Mouse (Mus musculus) right cerebral cortex, postnatal 14 days (tissue): ENCODE data around the gene Acot4.
A peak's percentile ranks its signal among the peaks of the same experiment; 100 is the strongest.
"Not testable (repeated sequence)": the region's sequence is repeated elsewhere in the genome, so short reads cannot be mapped to it uniquely, and the experiment has no call there.

Experiments
- DNase-seq: peaks from one replicate; pipeline ENCODE4 v3.0.0; 2022

Gene Acot4

DNA sequence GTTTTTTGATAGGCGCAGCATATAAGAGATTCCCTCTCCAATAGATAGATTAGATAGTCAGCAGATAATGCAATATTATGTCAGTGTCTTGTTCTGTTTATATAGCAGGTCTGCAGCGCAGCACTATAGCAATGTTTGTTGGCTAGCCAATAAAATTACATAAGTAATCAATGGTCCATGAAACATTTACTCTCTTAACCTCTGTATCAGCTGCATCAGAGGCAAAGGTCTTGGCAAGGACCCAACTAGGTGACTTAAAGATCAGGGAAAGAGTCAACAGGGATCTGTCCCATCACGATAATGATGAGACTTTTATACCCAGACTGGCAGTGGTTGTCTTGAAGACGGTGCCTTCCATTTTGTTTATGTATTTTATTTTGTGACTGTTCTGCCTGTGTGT is 5.3 kb upstream of the Acot4 start:
- DNase-seq = no peak

- not testable (repeated sequence) for DNase-seq
These were observed 4.9 kb upstream of the Acot4 start for GRCm38 (mm10) chr12:84033302-84033701.

- no peak for DNase-seq
These were observed 4.1 kb upstream of the Acot4 start for GRCm38 (mm10) chr12:84034108-84034507.

- DNase-seq = peak; percentile 15
These were observed 522 bp downstream of the Acot4 start, which contains the start of gene Gm49366 for GRCm38 (mm10) chr12:84038691-84039111. Gene Gm49366 (plus strand): TSS chr12:84038935.

DNA sequence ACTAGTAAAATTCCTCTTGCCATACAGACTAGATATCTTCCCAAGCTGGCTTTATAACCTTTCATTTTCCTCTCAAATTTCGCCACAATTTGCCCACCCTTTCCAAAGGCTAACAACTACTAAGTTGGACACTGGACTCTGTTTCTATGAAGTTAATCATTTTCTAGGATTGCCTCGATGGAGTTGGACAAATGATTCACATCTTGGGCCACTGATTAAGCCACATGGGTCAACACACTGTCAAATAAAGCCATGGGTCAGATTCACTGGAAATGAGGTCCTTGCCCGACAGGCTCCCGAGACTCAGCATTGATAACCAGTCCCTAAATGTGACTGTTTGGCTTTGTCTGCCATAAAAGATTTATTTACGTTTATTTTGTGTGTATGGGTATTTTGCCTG is 4.1 kb downstream of the Acot4 start:
- no peak for DNase-seq

DNA sequence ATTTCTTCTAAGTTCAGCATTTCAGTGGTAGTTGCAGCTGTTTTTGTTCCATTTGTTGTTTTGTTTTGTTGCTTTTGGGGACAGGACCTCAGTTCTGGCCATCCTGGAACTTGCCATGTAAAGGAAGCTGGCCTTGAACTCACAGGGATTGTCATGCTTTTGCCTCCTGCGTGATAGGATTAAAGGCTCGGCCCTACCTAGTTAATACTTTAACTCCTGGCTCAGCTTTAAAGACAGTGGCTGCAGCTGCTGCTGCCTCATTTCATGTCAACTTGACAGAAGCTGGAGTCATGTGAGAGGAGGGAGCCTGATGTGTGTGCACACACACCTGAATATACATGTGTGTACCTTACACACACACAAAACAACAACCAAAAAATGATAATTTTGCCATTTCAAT is 5.9 kb downstream of the Acot4 start:
- DNase-seq = no peak

GRCm38 (mm10) chr12:84046906-84047305 is 8.7 kb downstream of the Acot4 start:
- DNase-seq = no peak

GRCm38 (mm10) chr12:84050744-84051143 is 12.6 kb downstream of the Acot4 start:
- not testable (repeated sequence) for DNase-seq

- no peak for DNase-seq
These were observed 13.8 kb downstream of the Acot4 start, which contains the start of gene Acot3 for GRCm38 (mm10) chr12:84051937-84052474. Gene Acot3 (plus strand): TSS chr12:84052144.

DNA sequence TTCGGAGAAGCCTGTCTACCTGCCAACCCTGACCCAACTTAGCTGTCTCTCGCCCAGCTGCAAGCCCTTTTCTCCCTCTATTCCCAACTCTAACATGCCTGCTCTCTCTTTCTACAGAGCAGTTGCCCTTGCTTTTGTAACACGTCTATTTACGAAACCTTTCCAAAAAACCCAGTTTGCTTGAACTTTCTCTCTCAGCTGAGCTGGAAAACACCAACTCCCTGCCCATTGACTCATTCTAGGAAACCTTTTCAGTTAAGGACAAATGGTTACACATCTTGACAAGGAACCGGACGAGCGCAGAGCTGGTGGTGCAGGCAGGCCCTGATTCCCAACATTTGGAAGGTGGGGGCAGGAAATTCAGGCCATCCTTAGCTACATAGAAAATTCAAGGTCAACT is 14.4 kb downstream of the Acot4 start:
- DNase-seq = no peak

DNA sequence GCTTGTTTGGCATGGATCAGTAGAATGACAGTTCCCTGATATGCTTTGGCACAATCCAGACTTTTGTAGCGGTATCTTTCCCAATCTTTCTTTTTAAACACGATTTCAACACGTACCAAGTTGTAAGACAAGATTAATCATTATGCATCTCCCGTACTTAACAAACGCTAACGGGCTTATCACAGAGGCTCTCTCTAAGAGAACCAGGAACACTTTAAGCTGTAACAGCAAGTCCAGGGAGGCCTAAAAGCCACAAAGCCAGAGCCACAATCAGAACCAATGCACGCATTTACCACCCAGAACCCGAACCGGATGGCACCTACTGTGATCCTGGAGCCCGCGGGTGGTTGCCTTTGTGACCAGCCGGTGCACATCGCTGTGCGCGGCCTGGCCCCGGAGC is 15.0 kb downstream of the Acot4 start:
- no peak for DNase-seq

- DNase-seq = no peak
These were observed 15.7 kb downstream of the Acot4 start for GRCm38 (mm10) chr12:84053679-84054391.

GRCm38 (mm10) chr12:84060946-84061345 is 22.8 kb downstream of the Acot4 start:
- no peak for DNase-seq

- DNase-seq = no peak
These were observed 24.2 kb downstream of the Acot4 start for GRCm38 (mm10) chr12:84062336-84062735.

GRCm38 (mm10) chr12:84063228-84063627 is 25.0 kb downstream of the Acot4 start:
- no peak for DNase-seq

DNA sequence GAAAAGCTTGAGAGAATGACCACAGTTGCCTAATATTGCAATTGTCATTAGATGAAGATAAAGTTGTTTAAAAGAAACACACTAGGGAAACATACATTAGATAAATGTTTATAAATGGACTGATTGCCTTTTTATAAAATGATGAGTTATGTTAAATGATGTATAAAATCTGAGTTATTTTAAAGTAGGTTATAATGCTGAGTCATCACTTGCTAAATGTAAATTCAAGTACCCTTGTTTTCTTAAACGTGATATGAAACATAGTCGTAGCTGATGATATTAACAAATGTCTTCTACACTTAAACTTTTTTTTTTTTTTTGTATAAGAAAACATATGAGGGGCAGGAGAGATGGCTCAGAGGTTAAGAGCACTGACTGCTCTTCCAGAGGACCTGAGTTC is 25.7 kb downstream of the Acot4 start:
- no peak for DNase-seq

DNA sequence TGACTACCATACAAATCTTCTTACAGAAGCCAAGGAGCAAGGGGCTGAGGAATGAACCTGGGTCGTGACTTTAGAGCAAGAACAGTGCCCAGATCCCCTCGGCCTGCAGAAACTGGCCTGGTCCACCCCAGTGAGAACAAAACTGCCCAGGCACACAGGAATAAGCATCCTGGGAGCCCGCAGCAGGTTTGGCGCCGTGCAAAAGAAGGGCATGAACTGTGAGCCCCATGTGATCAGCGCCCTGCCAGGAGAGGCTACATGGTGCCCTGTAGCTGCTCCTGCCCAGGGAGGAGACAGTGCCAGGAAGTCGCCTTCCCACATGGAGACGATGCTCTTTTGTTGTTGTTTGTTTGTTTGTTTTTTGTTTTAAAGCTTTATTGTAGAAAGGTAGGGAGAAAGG is 26.4 kb downstream of the Acot4 start:
- DNase-seq = no peak

DNA sequence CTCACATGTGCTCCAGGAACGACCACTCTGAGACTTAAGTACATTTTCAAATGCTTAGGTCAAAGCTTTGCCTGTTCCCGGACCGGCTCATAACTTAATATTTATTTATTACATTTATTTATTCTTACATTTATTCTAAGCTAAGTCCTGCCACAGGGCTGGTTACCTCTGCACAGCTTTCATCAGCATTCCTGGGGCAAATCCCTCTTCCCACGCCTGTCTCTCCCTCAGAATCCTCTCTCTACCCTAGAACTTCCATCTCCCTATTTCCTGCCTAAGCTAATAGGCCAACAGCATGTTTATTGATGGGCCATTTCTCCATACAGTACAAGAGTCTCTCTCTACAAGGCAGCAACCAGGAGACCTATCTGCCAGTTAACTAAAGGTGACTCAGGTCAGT is 29.6 kb downstream of the Acot4 start:
- DNase-seq = no peak

- no peak for DNase-seq
These were observed 30.1 kb downstream of the Acot4 start for GRCm38 (mm10) chr12:84068296-84068695.

DNA sequence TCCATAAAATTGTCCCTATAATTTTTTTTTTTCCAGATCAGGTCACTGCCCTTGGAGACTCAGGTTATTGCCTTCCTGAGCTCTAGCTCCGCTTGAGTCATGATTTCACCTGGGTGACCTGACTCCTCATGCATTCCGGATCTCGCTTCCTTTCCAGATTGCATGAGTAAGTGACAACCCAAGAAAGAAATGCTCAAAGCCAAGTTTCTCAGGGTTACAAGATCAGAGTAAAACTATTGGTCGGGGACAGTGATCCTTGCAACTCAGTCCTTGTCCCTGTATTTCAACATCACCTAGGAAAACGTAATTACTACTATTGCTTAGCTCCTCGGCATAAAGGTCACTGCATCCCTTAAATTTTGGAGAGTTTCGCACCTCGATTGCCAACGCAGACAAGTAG is 30.8 kb downstream of the Acot4 start, which contains the start of gene Acot5:
Gene Acot5, plus strand, starts transcription at position 340 of the 400 bp plus-strand sequence.
- no peak for DNase-seq

GRCm38 (mm10) chr12:84069582-84069981 is 31.4 kb downstream of the Acot4 start:
- DNase-seq = peak; percentile 37

- no peak for DNase-seq
These were observed 33.5 kb downstream of the Acot4 start for GRCm38 (mm10) chr12:84071696-84072095.

DNA sequence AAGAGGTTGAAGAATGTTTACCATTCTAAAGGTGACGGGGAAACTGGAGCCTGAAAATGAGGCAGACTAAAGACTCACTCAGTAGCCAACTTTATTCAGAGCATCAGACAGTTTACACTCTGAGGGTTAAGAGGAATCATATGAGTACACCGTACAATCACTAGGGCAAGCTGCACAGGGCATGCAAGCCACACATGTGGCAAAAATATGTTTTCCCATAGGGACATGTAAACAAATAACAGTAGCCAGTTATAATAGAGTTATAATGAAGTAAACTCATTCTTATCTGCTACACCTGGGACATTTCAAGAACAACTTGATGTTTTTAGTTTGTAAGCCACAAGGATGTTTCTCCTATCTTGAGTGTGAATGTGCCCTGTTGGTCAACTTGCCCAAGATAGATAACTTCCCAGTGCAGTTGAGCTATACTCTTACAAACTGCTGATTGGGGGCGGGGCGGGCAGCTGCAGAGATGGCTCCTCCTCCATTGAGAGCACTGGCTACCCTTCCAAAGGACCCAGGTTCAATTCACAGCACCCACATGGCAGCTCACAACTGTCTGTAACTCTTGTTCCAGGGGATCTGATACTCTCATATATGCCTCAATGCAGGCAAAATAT is 39.3 kb downstream of the Acot4 start:
- no peak for DNase-seq

GRCm38 (mm10) chr12:84083842-84084241 is 45.7 kb downstream of the Acot4 start:
- DNase-seq = no peak
